Mouse (Mus musculus): ENCODE measurements around the gene Slfnl1.

The Slfnl1 gene

GRCm38 (mm10) chr4:120531986-120532385, at the start of gene Slfnl1:
Gene Slfnl1 (plus strand): TSS chr4:120532231.
- no peak for DNase-seq (ENCODE audit: low spot score in 2 of 2)

GRCm38 (mm10) chr4:120487707-120488106, 44.3 kb upstream of the Slfnl1 start:
- no peak for DNase-seq (ENCODE audit: low spot score in 2 of 2)

- DNase-seq (ENCODE audit: low spot score in 2 of 2), result no peak
Measured at GRCm38 (mm10) chr4:120506955-120507354, 25.1 kb upstream of the Slfnl1 start.

- DNase-seq (ENCODE audit: low spot score in 2 of 2), result no peak
Measured at GRCm38 (mm10) chr4:120511203-120511602, 20.8 kb upstream of the Slfnl1 start.

- DNase-seq (ENCODE audit: low spot score in 2 of 2), result no peak
Measured at GRCm38 (mm10) chr4:120514366-120514765, 17.7 kb upstream of the Slfnl1 start.

- DNase-seq (ENCODE audit: low spot score in 2 of 2), result no peak
Measured at GRCm38 (mm10) chr4:120516491-120516890, 15.5 kb upstream of the Slfnl1 start.

- no peak for DNase-seq (ENCODE audit: low spot score in 2 of 2)
Measured at GRCm38 (mm10) chr4:120516907-120517306, 15.1 kb upstream of the Slfnl1 start.

- no peak for DNase-seq (ENCODE audit: low spot score in 2 of 2)
Measured at GRCm38 (mm10) chr4:120517335-120517734, 14.7 kb upstream of the Slfnl1 start.

- no peak for DNase-seq (ENCODE audit: low spot score in 2 of 2)
Measured at GRCm38 (mm10) chr4:120521761-120522160, 10.3 kb upstream of the Slfnl1 start.

GRCm38 (mm10) chr4:120522351-120522750, 9.7 kb upstream of the Slfnl1 start:
- no peak for DNase-seq (ENCODE audit: low spot score in 2 of 2)

GRCm38 (mm10) chr4:120523092-120523491, 8.9 kb upstream of the Slfnl1 start:
- no peak for DNase-seq (ENCODE audit: low spot score in 2 of 2)

- no peak for DNase-seq (ENCODE audit: low spot score in 2 of 2)
Measured at GRCm38 (mm10) chr4:120528171-120528570, 3.9 kb upstream of the Slfnl1 start.

GRCm38 (mm10) chr4:120538664-120539063, 6.6 kb downstream of the Slfnl1 start:
- DNase-seq (ENCODE audit: low spot score in 2 of 2), result no peak

- no peak for DNase-seq (ENCODE audit: low spot score in 2 of 2)
Measured at GRCm38 (mm10) chr4:120544896-120545295, 12.9 kb downstream of the Slfnl1 start.

GRCm38 (mm10) chr4:120556592-120556991, 24.6 kb downstream of the Slfnl1 start:
- no peak for DNase-seq (ENCODE audit: low spot score in 2 of 2)

GRCm38 (mm10) chr4:120565726-120566125, 33.7 kb downstream of the Slfnl1 start:
- no peak for DNase-seq (ENCODE audit: low spot score in 2 of 2)

- DNase-seq (ENCODE audit: low spot score in 2 of 2), result no peak
Measured at GRCm38 (mm10) chr4:120568005-120568404, 36.0 kb downstream of the Slfnl1 start.

GRCm38 (mm10) chr4:120569025-120569424, 37.0 kb downstream of the Slfnl1 start:
- DNase-seq (ENCODE audit: low spot score in 2 of 2), result no peak

- DNase-seq (ENCODE audit: low spot score in 2 of 2), result peak; percentile 88 to 91
Measured at GRCm38 (mm10) chr4:120569486-120570437, 37.7 kb downstream of the Slfnl1 start, which contains the start of gene Ctps. Gene Ctps (minus strand): TSS chr4:120570276.

- DNase-seq (ENCODE audit: low spot score in 2 of 2), result no peak
Measured at GRCm38 (mm10) chr4:120570438-120571069, 38.5 kb downstream of the Slfnl1 start.

- DNase-seq (ENCODE audit: low spot score in 2 of 2), result no peak
Measured at GRCm38 (mm10) chr4:120571070-120571464, 39.0 kb downstream of the Slfnl1 start.

- DNase-seq (ENCODE audit: low spot score in 2 of 2), result no peak
Measured at GRCm38 (mm10) chr4:120571691-120572090, 39.7 kb downstream of the Slfnl1 start.

- no peak for DNase-seq (ENCODE audit: low spot score in 2 of 2)
Measured at GRCm38 (mm10) chr4:120580894-120581293, 48.9 kb downstream of the Slfnl1 start.
